Mouse (Mus musculus): Measurements from ENCODE around the gene Fam98c. TPM values are rescaled to one million over a fixed set of nuclear protein-coding genes. Genes with fewer than 3 reads are reported as not detected.
"Not testable (repeated sequence)": the region's sequence is repeated elsewhere in the genome, so short reads cannot be mapped to it uniquely, and the experiment has no call there.

Fam98c gene
- polyA plus RNA-seq (2015; fragmentation: Nextera tagmentation; extraction: Ambion mirVana) = 14.1 and 15.9 TPM in 2 replicates

GRCm38 (mm10) chr7:29155838-29156782 is at the start of gene Fam98c:
Gene Fam98c (minus strand): TSS chr7:29156234.
- Histone ChIP-seq H3K4me2 (peak within 1 kb of the TSS; percentile 98), H3K27me3 (peaks cover 25% of the 10 kb centered on the region), H3K4me3 (peak within 1 kb of the TSS; percentile 75), H3K4me1 (peaks cover 10% of the 10 kb centered on the region), H3K27ac (peak within 1 kb of the TSS; percentile 90), H3K36me3 (ENCODE audit: poor library complexity, severe bottlenecking) (peaks cover 3% of the 10 kb centered on the region; the same call in 1 of the 2 replicates), H3K9ac (peak within 1 kb of the TSS; percentile 80), H3K9me3 (replicated peaks) (no peaks in the 10 kb centered on the region)
- ATAC-seq = peak; percentile 77
- WGBS = 4% methylated on average over 58 of the region's 68 CpGs

- no peak for ATAC-seq
- Histone ChIP-seq H3K9ac (no peak overlapping the region), H3K36me3 (ENCODE audit: poor library complexity, severe bottlenecking) (no peaks in the 10 kb centered on the region), H3K4me3 (no peak overlapping the region), H3K4me1 (no peaks in the 10 kb centered on the region), H3K9me3 (replicated peaks) (no peaks in the 10 kb centered on the region), H3K27me3 (no peaks in the 10 kb centered on the region), H3K27ac (no peak overlapping the region), H3K4me2 (no peak overlapping the region)
- 89% methylated on average over 6 of the region's 6 CpGs for WGBS
Observed at GRCm38 (mm10) chr7:29202577-29202976, 46.5 kb upstream of the Fam98c start.

GRCm38 (mm10) chr7:29194230-29194629 is 38.2 kb upstream of the Fam98c start:
- not testable (repeated sequence) for H3K36me3 ChIP-seq (ENCODE audit: poor library complexity, severe bottlenecking); H3K9me3 ChIP-seq (replicated peaks); H3K4me3 ChIP-seq; H3K4me1 ChIP-seq; H3K9ac ChIP-seq; H3K4me2 ChIP-seq; H3K27me3 ChIP-seq; H3K27ac ChIP-seq; ATAC-seq
- WGBS = 94% methylated on average over 1 of the region's 1 CpGs

- not testable (repeated sequence) for H3K27ac ChIP-seq; H3K27me3 ChIP-seq; H3K4me2 ChIP-seq; H3K9ac ChIP-seq; H3K4me3 ChIP-seq; H3K36me3 ChIP-seq (ENCODE audit: poor library complexity, severe bottlenecking); ATAC-seq; H3K9me3 ChIP-seq (replicated peaks)
- peaks cover 20% of the 10 kb centered on the region for H3K4me1 ChIP-seq
- 85% methylated on average over 4 of the region's 4 CpGs for WGBS
Observed at GRCm38 (mm10) chr7:29181323-29181722, 25.3 kb upstream of the Fam98c start.

- ATAC-seq = peak; percentile 61
- WGBS = 42% methylated on average over 5 of the region's 5 CpGs
- Histone ChIP-seq H3K4me2 (peak overlapping the region; percentile 90), H3K27me3 (no peaks in the 10 kb centered on the region), H3K36me3 (ENCODE audit: poor library complexity, severe bottlenecking) (peaks cover 14% of the 10 kb centered on the region), H3K9me3 (replicated peaks) (no peaks in the 10 kb centered on the region), H3K9ac (no peak overlapping the region), H3K27ac (0 out of 2 replicates have a peak overlapping the region, but pooled peaks have one; percentile 27), H3K4me1 (peaks cover 20% of the 10 kb centered on the region), H3K4me3 (peak overlapping the region; percentile 80)
Observed at GRCm38 (mm10) chr7:29180854-29181236, 24.8 kb upstream of the Fam98c start.

- no peaks in the 10 kb centered on the region for H3K9me3 ChIP-seq (replicated peaks)
- peaks cover 20% of the 10 kb centered on the region for H3K36me3 ChIP-seq (ENCODE audit: poor library complexity, severe bottlenecking)
- peak within 1 kb of the TSS; percentile 31 for H3K27ac ChIP-seq
- H3K9ac ChIP-seq = peak within 1 kb of the TSS; percentile 85
- H3K27me3 ChIP-seq = no peaks in the 10 kb centered on the region
- peak within 1 kb of the TSS; percentile 90 for H3K4me2 ChIP-seq
- peak within 1 kb of the TSS; percentile 80 for H3K4me3 ChIP-seq
- H3K4me1 ChIP-seq = peaks cover 20% of the 10 kb centered on the region
- WGBS = under 1% methylated on average over 62 of the region's 62 CpGs
- ATAC-seq = peak; percentile 95
Observed at GRCm38 (mm10) chr7:29180077-29180853, 24.2 kb upstream of the Fam98c start, which contains the start of gene Psmd8. Gene Psmd8 (minus strand): TSS chr7:29180701.

- peaks cover 7% of the 10 kb centered on the region for H3K27me3 ChIP-seq
- H3K4me1 ChIP-seq = peaks cover 20% of the 10 kb centered on the region
- H3K9ac ChIP-seq = peak overlapping the region; percentile 85
- H3K4me3 ChIP-seq = peak overlapping the region; percentile 80
- peak overlapping the region; percentile 90 for H3K4me2 ChIP-seq
- ATAC-seq = no peak
- H3K27ac ChIP-seq = no peak overlapping the region
- H3K36me3 ChIP-seq (ENCODE audit: poor library complexity, severe bottlenecking) = peaks cover 30% of the 10 kb centered on the region
- no peaks in the 10 kb centered on the region for H3K9me3 ChIP-seq (replicated peaks)
- WGBS = 58% methylated on average over 7 of the region's 7 CpGs
Observed at GRCm38 (mm10) chr7:29179323-29179722, 23.3 kb upstream of the Fam98c start.

GRCm38 (mm10) chr7:29178106-29178505 is 22.1 kb upstream of the Fam98c start:
- no peak for ATAC-seq
- peaks cover 41% of the 10 kb centered on the region for H3K36me3 ChIP-seq (ENCODE audit: poor library complexity, severe bottlenecking)
- no peaks in the 10 kb centered on the region for H3K9me3 ChIP-seq (replicated peaks)
- peak overlapping the region; percentile 90 for H3K4me2 ChIP-seq
- H3K27ac ChIP-seq = no peak overlapping the region
- no peak overlapping the region for H3K4me3 ChIP-seq
- H3K9ac ChIP-seq = no peak overlapping the region
- WGBS = 89% methylated on average over 4 of the region's 4 CpGs
- peaks cover 19% of the 10 kb centered on the region for H3K27me3 ChIP-seq
- peaks cover 20% of the 10 kb centered on the region for H3K4me1 ChIP-seq

GRCm38 (mm10) chr7:29172390-29173016 is 16.5 kb upstream of the Fam98c start:
- H3K27me3 ChIP-seq = peaks cover 53% of the 10 kb centered on the region
- H3K9me3 ChIP-seq (replicated peaks) = no peaks in the 10 kb centered on the region
- H3K4me3 ChIP-seq = no peak overlapping the region
- WGBS = 33% methylated on average over 31 of the region's 32 CpGs
- H3K27ac ChIP-seq = no peak overlapping the region
- peaks cover 49% of the 10 kb centered on the region for H3K36me3 ChIP-seq (ENCODE audit: poor library complexity, severe bottlenecking)
- H3K4me2 ChIP-seq = 0 out of 2 replicates have a peak overlapping the region, but pooled peaks have one; percentile 81
- H3K9ac ChIP-seq = no peak overlapping the region
- peaks cover 46% of the 10 kb centered on the region for H3K4me1 ChIP-seq
- ATAC-seq = no peak

GRCm38 (mm10) chr7:29171562-29172097 is 15.6 kb upstream of the Fam98c start:
- peaks cover 49% of the 10 kb centered on the region for H3K4me1 ChIP-seq
- peaks cover 43% of the 10 kb centered on the region for H3K36me3 ChIP-seq (ENCODE audit: poor library complexity, severe bottlenecking)
- H3K4me3 ChIP-seq = peak overlapping the region; percentile 64
- H3K27me3 ChIP-seq = peaks cover 59% of the 10 kb centered on the region
- 6% methylated on average over 31 of the region's 34 CpGs for WGBS
- peak overlapping the region; percentile 35; the same call in 1 of the 2 replicates for H3K9ac ChIP-seq
- H3K4me2 ChIP-seq = peak overlapping the region; percentile 81
- ATAC-seq = no peak
- H3K27ac ChIP-seq = no peak overlapping the region
- no peaks in the 10 kb centered on the region for H3K9me3 ChIP-seq (replicated peaks)

GRCm38 (mm10) chr7:29170755-29171561 is 14.9 kb upstream of the Fam98c start:
- H3K27me3 ChIP-seq = peaks cover 59% of the 10 kb centered on the region
- peaks cover 41% of the 10 kb centered on the region for H3K36me3 ChIP-seq (ENCODE audit: poor library complexity, severe bottlenecking)
- H3K9ac ChIP-seq = peak overlapping the region; percentile 35
- H3K4me3 ChIP-seq = peak overlapping the region; percentile 64
- no peak overlapping the region for H3K27ac ChIP-seq
- peak overlapping the region; percentile 81 for H3K4me2 ChIP-seq
- no peaks in the 10 kb centered on the region for H3K9me3 ChIP-seq (replicated peaks)
- under 1% methylated on average over 42 of the region's 43 CpGs for WGBS
- ATAC-seq = no peak
- H3K4me1 ChIP-seq = peaks cover 49% of the 10 kb centered on the region
